Mouse (Mus musculus): ENCODE measurements at regions not wholly inside any gene's neighbourhood (a gene's known extent, or its start where the extent isn't known, plus 50 kb on each side); places are given as distances from the start of the nearest gene placed in this dataset.

- TF ChIP-seq CTCF (IDR thresholded peaks at IDR 0.05; ENCODE audit: control insufficient read depth, insufficient read depth, insufficient read length) (no peak), MYOD1 (IDR thresholded peaks at IDR 0.05; ENCODE audit: control insufficient read depth, insufficient read length, low read depth) (no peak), FOSL1 (IDR thresholded peaks at IDR 0.05; ENCODE audit: insufficient read depth, low read length, poor library complexity, severe bottlenecking) (no peak), USF1 (IDR thresholded peaks at IDR 0.05; ENCODE audit: low read depth) (no peak), MAX (IDR thresholded peaks at IDR 0.05) (no peak)
Measured at GRCm38 (mm10) chr6:117043744-117044143, 124.6 kb upstream of the Cxcl12 start.
